Mouse (Mus musculus) embryonic facial prominence, embryonic 12.5 days (tissue): ENCODE measurements around the gene Sgsh. TPM values are rescaled to one million over a fixed set of nuclear protein-coding genes. Genes with fewer than 3 reads are reported as not detected.

Source experiments
- ATAC-seq: fragments of 200-750 bp; cut with Nextera tagmentation; 2 replicates; pipeline ENCODE4 v1.8.0; 2017; ENCODE audit not compliant: insufficient number of reproducible peaks, insufficient read depth, low FRiP score, low TSS enrichment
- H3K27ac ChIP-seq: fragments of 300-500 bp; sonication (generic); 2 replicates; pipeline ENCODE4 v1.5.1; 2016; ENCODE audit warnings: mild to moderate bottlenecking
- H3K27me3 ChIP-seq: fragments of 300-500 bp; sonication (generic); 2 replicates; pipeline ENCODE4 v1.6.1; 2016; ENCODE audit warnings: mild to moderate bottlenecking, moderate library complexity
- H3K36me3 ChIP-seq: fragments of 300-500 bp; sonication (generic); 2 replicates; pipeline ENCODE4 v1.6.1; 2016; ENCODE audit warnings: mild to moderate bottlenecking
- H3K4me1 ChIP-seq: fragments of 300-500 bp; sonication (generic); 2 replicates; pipeline ENCODE4 v1.6.1; 2016
- H3K4me2 ChIP-seq: fragments of 300-500 bp; sonication (generic); replicated peaks from 2 replicates; pipeline ENCODE4 v1.6.1; 2016; ENCODE audit warnings: mild to moderate bottlenecking, moderate library complexity
- H3K4me3 ChIP-seq: fragments of 300-500 bp; sonication (generic); 2 replicates; pipeline ENCODE4 v1.5.1; 2016; ENCODE audit warnings: mild to moderate bottlenecking
- H3K9ac ChIP-seq: fragments of 300-500 bp; sonication (generic); 2 replicates; pipeline ENCODE4 v1.6.1; 2016; ENCODE audit warnings: mild to moderate bottlenecking, moderate library complexity
- H3K9me3 ChIP-seq: fragments of 300-500 bp; sonication (generic); 2 replicates; pipeline ENCODE4 v1.6.1; 2016; ENCODE audit warnings: mild to moderate bottlenecking, moderate library complexity
- WGBS: fragments of 180-500 bp; shearing (Covaris S2); methylation state at CpG from one replicate; pipeline ENCODE4 v1.1.7; 2016; 5-methylcytosine and 5-hydroxymethylcytosine counted together
- polyA plus RNA-seq: library from polyadenylated mRNA; unstranded; fragments of >200 nt; fragmentation: Nextera tagmentation; extraction: Ambion mirVana; gene quantifications from 2 replicates; pipeline ENCODE4 v1.2.1, GENCODE M21; 2016

Sgsh gene
- polyA plus RNA-seq, 1 experiment from 2014 or later = 5.9 TPM

- 79% methylated on average over 10 of the region's 10 CpGs for WGBS
- ATAC-seq = no peak
Observed at GRCm38 (mm10) chr11:119338271-119339059, 16.9 kb downstream of the Sgsh start.

GRCm38 (mm10) chr11:119331970-119332369 is 23.4 kb downstream of the Sgsh start:
- H3K4me2 ChIP-seq = no peak overlapping the region
- H3K27ac ChIP-seq = no peak overlapping the region
- no peaks in the 10 kb centered on the region for H3K4me1 ChIP-seq
- H3K9me3 ChIP-seq = no peaks in the 10 kb centered on the region
- no peak overlapping the region for H3K9ac ChIP-seq
- no peak for ATAC-seq
- H3K27me3 ChIP-seq = peaks cover 3% of the 10 kb centered on the region; the same call in 1 of the 2 replicates
- H3K36me3 ChIP-seq = no peaks in the 10 kb centered on the region
- WGBS = 35% methylated on average over 3 of the region's 3 CpGs
- no peak overlapping the region for H3K4me3 ChIP-seq

More at GRCm38 (mm10) chr11:119338271-119339059, 16.9 kb downstream of the Sgsh start:
- Histone ChIP-seq H3K9me3 (no peaks in the 10 kb centered on the region), H3K4me1 (no peaks in the 10 kb centered on the region), H3K36me3 (no peaks in the 10 kb centered on the region), H3K4me3 (no peak overlapping the region), H3K27me3 (no peaks in the 10 kb centered on the region; the same call in none of the 2 replicates), H3K4me2 (no peak overlapping the region), H3K9ac (no peak overlapping the region), H3K27ac (no peak overlapping the region)

GRCm38 (mm10) chr11:119330592-119330991 is 24.7 kb downstream of the Sgsh start:
- no peaks in the 10 kb centered on the region for H3K4me1 ChIP-seq
- no peak for ATAC-seq
- H3K4me3 ChIP-seq = no peak overlapping the region
- H3K4me2 ChIP-seq = no peak overlapping the region
- WGBS = 49% methylated on average over 4 of the region's 4 CpGs
- no peaks in the 10 kb centered on the region for H3K9me3 ChIP-seq
- H3K36me3 ChIP-seq = no peaks in the 10 kb centered on the region
- H3K27me3 ChIP-seq = peaks cover 3% of the 10 kb centered on the region; the same call in 1 of the 2 replicates
- H3K9ac ChIP-seq = no peak overlapping the region
- H3K27ac ChIP-seq = no peak overlapping the region

- Histone ChIP-seq H3K4me3 (no peak overlapping the region), H3K4me2 (no peak overlapping the region)
- ATAC-seq = no peak
Observed at GRCm38 (mm10) chr11:119325068-119325467, 30.3 kb downstream of the Sgsh start.

GRCm38 (mm10) chr11:119322521-119322920 is 32.8 kb downstream of the Sgsh start:
- H3K9me3 ChIP-seq = no peaks in the 10 kb centered on the region
- ATAC-seq = no peak

More at GRCm38 (mm10) chr11:119325068-119325467, 30.3 kb downstream of the Sgsh start:
- H3K27ac ChIP-seq = no peak overlapping the region
- 0 out of 2 replicates have a peak, but pooled peaks cover 3% of the 10 kb centered on the region for H3K27me3 ChIP-seq
- H3K9me3 ChIP-seq = no peaks in the 10 kb centered on the region
- 82% methylated on average over 1 of the region's 1 CpGs for WGBS
- H3K9ac ChIP-seq = no peak overlapping the region
- no peaks in the 10 kb centered on the region for H3K4me1 ChIP-seq
- no peaks in the 10 kb centered on the region for H3K36me3 ChIP-seq

GRCm38 (mm10) chr11:119316720-119317119 is 38.6 kb downstream of the Sgsh start:
- H3K9ac ChIP-seq = no peak overlapping the region
- H3K9me3 ChIP-seq = no peaks in the 10 kb centered on the region
- H3K4me1 ChIP-seq = no peaks in the 10 kb centered on the region
- WGBS = 89% methylated on average over 4 of the region's 4 CpGs
- no peak overlapping the region for H3K4me2 ChIP-seq
- no peaks in the 10 kb centered on the region for H3K36me3 ChIP-seq
- H3K4me3 ChIP-seq = no peak overlapping the region
- no peak overlapping the region for H3K27ac ChIP-seq
- peaks cover under 1% of the 10 kb centered on the region; the same call in 1 of the 2 replicates for H3K27me3 ChIP-seq
- no peak for ATAC-seq

More at GRCm38 (mm10) chr11:119322521-119322920, 32.8 kb downstream of the Sgsh start:
- Histone ChIP-seq H3K4me2 (no peak overlapping the region), H3K4me3 (no peak overlapping the region), H3K27me3 (0 out of 2 replicates have a peak, but pooled peaks cover 3% of the 10 kb centered on the region), H3K4me1 (no peaks in the 10 kb centered on the region), H3K27ac (no peak overlapping the region), H3K36me3 (no peaks in the 10 kb centered on the region), H3K9ac (no peak overlapping the region)
- WGBS = 79% methylated on average over 13 of the region's 13 CpGs

- no peaks in the 10 kb centered on the region for H3K36me3 ChIP-seq
- H3K4me1 ChIP-seq = no peaks in the 10 kb centered on the region
- ATAC-seq = no peak
- H3K4me2 ChIP-seq = no peak overlapping the region
- peaks cover 6% of the 10 kb centered on the region for H3K27me3 ChIP-seq
- 79% methylated on average over 17 of the region's 17 CpGs for WGBS
- no peak overlapping the region for H3K27ac ChIP-seq
- no peaks in the 10 kb centered on the region for H3K9me3 ChIP-seq
- no peak overlapping the region for H3K4me3 ChIP-seq
- no peak overlapping the region for H3K9ac ChIP-seq
Observed at GRCm38 (mm10) chr11:119314252-119314936, 40.9 kb downstream of the Sgsh start.

- peaks cover 4% of the 10 kb centered on the region; the same call in 1 of the 2 replicates for H3K4me1 ChIP-seq
- no peak overlapping the region for H3K9ac ChIP-seq
- H3K27me3 ChIP-seq = peaks cover 6% of the 10 kb centered on the region
- H3K27ac ChIP-seq = no peak overlapping the region
- 17% methylated on average over 10 of the region's 10 CpGs for WGBS
- no peak overlapping the region for H3K4me3 ChIP-seq
- no peaks in the 10 kb centered on the region for H3K9me3 ChIP-seq
- no peaks in the 10 kb centered on the region for H3K36me3 ChIP-seq
- H3K4me2 ChIP-seq = no peak overlapping the region
- ATAC-seq = no peak
Observed at GRCm38 (mm10) chr11:119310621-119311020, 44.7 kb downstream of the Sgsh start.

GRCm38 (mm10) chr11:119307916-119308315 is 47.4 kb downstream of the Sgsh start:
- no peak overlapping the region for H3K4me2 ChIP-seq
- H3K4me3 ChIP-seq = no peak overlapping the region
- H3K4me1 ChIP-seq = peaks cover 4% of the 10 kb centered on the region; the same call in 1 of the 2 replicates
- no peak overlapping the region for H3K27ac ChIP-seq
- WGBS = 24% methylated on average over 11 of the region's 11 CpGs
- peaks cover 6% of the 10 kb centered on the region for H3K27me3 ChIP-seq
- no peaks in the 10 kb centered on the region for H3K9me3 ChIP-seq
- H3K36me3 ChIP-seq = no peaks in the 10 kb centered on the region
- H3K9ac ChIP-seq = no peak overlapping the region
- ATAC-seq = no peak

- WGBS = 29% methylated on average over 1 of the region's 1 CpGs
- Histone ChIP-seq H3K27ac (no peak within 1 kb of the TSS), H3K4me1 (peaks cover 4% of the 10 kb centered on the region; the same call in 1 of the 2 replicates), H3K9me3 (no peaks in the 10 kb centered on the region), H3K4me2 (no peak within 1 kb of the TSS), H3K27me3 (peaks cover 6% of the 10 kb centered on the region), H3K9ac (no peak within 1 kb of the TSS), H3K36me3 (no peaks in the 10 kb centered on the region), H3K4me3 (no peak within 1 kb of the TSS)
- no peak for ATAC-seq
Observed at GRCm38 (mm10) chr11:119307658-119307867, 47.8 kb downstream of the Sgsh start, which contains the start of gene Card14. Card14 (plus strand) TSS chr11:119307768.

GRCm38 (mm10) chr11:119306762-119307657 is 48.3 kb downstream of the Sgsh start:
- no peak; the same call in 1 of the 2 replicates for ATAC-seq
- Histone ChIP-seq H3K36me3 (no peaks in the 10 kb centered on the region), H3K27ac (no peak overlapping the region), H3K4me1 (peaks cover 4% of the 10 kb centered on the region; the same call in 1 of the 2 replicates), H3K4me2 (no peak overlapping the region), H3K4me3 (no peak overlapping the region), H3K9ac (no peak overlapping the region), H3K9me3 (no peaks in the 10 kb centered on the region), H3K27me3 (peaks cover 6% of the 10 kb centered on the region)
- WGBS = 55% methylated on average over 13 of the region's 13 CpGs
